Mouse (Mus musculus) myocyte (in vitro differentiated cells): Measurements from ENCODE around the gene Timm29.

ENCODE experiments used
- CEBPB ChIP-seq: IDR thresholded peaks from 2 replicates; pipeline ENCODE4 v1.6.1; 2011; ENCODE audit warnings: mild to moderate bottlenecking, moderate library complexity; ENCODE audit not compliant: poor library complexity, insufficient read depth, severe bottlenecking
- E2F4 ChIP-seq: IDR thresholded peaks from one replicate; pipeline ENCODE4 v1.6.1; 2011; ENCODE audit warnings: mild to moderate bottlenecking, control low read depth, moderate library complexity; ENCODE audit not compliant: insufficient read depth
- MAX ChIP-seq: IDR thresholded peaks from one replicate; pipeline ENCODE4 v1.6.1; 2011; ENCODE audit warnings: low read depth, mild to moderate bottlenecking, control low read depth
- MYOD1 ChIP-seq, 3 experiments: IDR thresholded peaks; one replicate each; pipeline ENCODE4 v1.6.1; 2011; ENCODE audit warnings: control low read depth in 2 of 3, low read depth in 2 of 3, mild to moderate bottlenecking in 2 of 3, moderate library complexity in 1 of 3; ENCODE audit not compliant: insufficient read length in 2 of 3, control insufficient read depth in 1 of 3
- MYOG ChIP-seq, 3 experiments: IDR thresholded peaks; one replicate each; pipeline ENCODE4 v1.6.1; 2011; ENCODE audit warnings: control low read depth in 2 of 3, low read depth in 2 of 3, mild to moderate bottlenecking in 2 of 3; ENCODE audit not compliant: insufficient read length in 2 of 3, control insufficient read depth in 1 of 3, insufficient read depth in 1 of 3
- POLR2A ChIP-seq: IDR thresholded peaks from one replicate; pipeline ENCODE4 v1.6.1; 2011; ENCODE audit warnings: low read depth, mild to moderate bottlenecking, control low read depth, moderate library complexity; ENCODE audit not compliant: insufficient read length
- SRF ChIP-seq: IDR thresholded peaks from one replicate; pipeline ENCODE4 v1.6.1; 2011; ENCODE audit warnings: low read depth; ENCODE audit not compliant: control insufficient read depth, insufficient read length
- TCF12 ChIP-seq: IDR thresholded peaks from one replicate; pipeline ENCODE4 v1.6.1; 2011; ENCODE audit warnings: mild to moderate bottlenecking, control low read depth; ENCODE audit not compliant: poor library complexity, insufficient read depth, severe bottlenecking
- TCF3 ChIP-seq: IDR thresholded peaks from one replicate; pipeline ENCODE4 v1.6.1; 2011; ENCODE audit warnings: low read depth, control low read depth; ENCODE audit not compliant: insufficient read length
- USF1 ChIP-seq: IDR thresholded peaks from one replicate; pipeline ENCODE4 v1.6.1; 2011; ENCODE audit warnings: low read depth, mild to moderate bottlenecking, control low read depth, moderate library complexity

GRCm38 (mm10) chr9:21591127-21591830, 1.2 kb upstream of the Timm29 start:
- TF ChIP-seq POLR2A, result no peak
- no peak for TF ChIP-seq MYOD1 (IDR thresholded peaks at IDR 0.05; ENCODE audit: control insufficient read depth in 1 of 3, insufficient read length in 2 of 3, low read depth in 2 of 3)
- no peak for TF ChIP-seq USF1
- TF ChIP-seq SRF, result no peak
- TF ChIP-seq TCF12, result no peak
- no peak for TF ChIP-seq E2F4
- no peak for TF ChIP-seq TCF3
- TF ChIP-seq MAX, result no peak
- TF ChIP-seq CEBPB, result no peak
- no peak for TF ChIP-seq MYOG (IDR thresholded peaks at IDR 0.05; ENCODE audit: control insufficient read depth in 1 of 3, insufficient read depth in 1 of 3, insufficient read length in 2 of 3, low read depth in 2 of 3)
